Mouse (Mus musculus): ENCODE measurements at regions not wholly inside any gene's neighbourhood (a gene's known extent, or its start where the extent isn't known, plus 50 kb on each side); places are given as distances from the start of the nearest gene placed in this dataset.

DNA sequence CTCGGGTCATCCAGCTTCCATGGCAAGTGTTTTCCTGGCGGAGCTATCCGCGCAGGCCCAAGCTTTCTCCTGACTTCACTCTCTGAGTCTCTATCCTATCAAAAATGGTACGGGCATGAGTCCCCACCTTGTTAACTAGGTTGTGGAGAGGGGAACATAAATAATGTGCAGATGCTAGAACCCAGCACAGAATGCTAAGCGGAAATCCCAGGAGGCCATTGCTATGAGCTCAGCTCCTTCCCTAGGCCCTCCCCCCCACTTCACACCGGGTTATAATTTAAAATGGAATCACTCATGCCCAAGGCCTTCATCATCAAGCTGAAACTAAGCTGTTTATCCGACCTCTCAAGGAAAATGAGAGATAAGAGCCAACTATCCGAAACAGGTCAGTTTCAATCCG is 60.4 kb upstream of the Cd83 start:
- DNase-seq (ENCODE audit: low read depth, low spot score), result no peak

DNA sequence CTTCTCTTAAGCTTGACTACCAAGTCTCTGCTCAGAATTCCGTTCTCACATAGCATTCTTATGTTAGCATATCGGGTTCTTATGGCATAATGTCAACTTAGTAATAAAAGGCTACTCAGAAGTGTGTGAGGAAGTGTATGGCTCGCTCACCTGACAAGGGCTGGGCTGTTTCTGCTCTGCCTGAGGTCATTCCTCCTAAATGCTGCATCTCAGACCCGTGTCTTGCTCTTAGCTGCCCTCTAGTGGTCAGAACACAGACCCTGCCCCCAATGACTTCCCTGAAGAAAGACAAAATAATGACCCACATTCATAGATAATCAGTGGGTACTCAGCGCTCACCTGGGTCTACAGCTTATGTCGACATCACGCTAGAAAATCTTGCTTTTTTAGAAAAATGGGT is 58.9 kb upstream of the Cd83 start:
- peak; percentile 36 for DNase-seq (ENCODE audit: low read depth, low spot score)

DNA sequence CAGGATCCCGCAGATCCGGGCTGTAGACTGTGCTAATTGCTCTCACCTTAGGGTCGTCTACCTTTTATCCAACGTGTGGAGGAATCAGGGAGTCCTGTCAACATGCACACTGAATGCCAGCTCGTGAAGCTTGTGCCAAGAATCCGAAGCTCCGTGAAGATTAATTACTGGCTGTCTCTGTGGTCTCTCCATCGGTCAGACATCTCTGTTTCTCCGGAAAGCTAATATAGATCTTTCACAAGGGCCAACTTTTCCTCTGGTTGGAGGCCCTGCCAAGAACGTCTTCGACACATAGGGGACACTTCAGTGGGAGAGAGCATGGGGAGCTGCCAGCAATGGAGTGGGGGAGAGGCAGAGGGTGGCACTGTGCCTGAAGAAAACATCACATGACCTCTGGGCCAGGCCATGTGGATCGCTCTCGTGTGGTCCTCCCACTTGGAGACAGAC is 57.7 kb upstream of the Cd83 start:
- DNase-seq (ENCODE audit: low read depth, low spot score), result no peak

DNA sequence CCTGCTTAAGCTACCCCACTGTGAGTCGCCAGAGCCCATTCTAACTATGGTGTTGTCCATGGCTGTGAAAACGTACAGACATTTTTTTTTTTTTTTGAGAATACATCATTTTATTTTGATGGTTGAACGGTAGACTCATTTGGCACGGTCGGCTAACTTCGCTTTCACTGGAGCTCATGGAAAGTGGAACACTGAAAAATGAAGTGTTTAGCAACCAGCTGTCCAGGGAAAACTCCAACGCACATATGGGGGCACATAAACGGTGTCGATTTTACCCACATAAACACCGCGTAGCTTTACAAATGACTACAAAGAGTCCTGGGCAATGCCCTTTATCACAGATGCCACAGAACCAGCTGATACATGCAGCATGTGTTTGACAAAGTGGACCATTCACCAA is 55.0 kb upstream of the Cd83 start:
- no peak for DNase-seq (ENCODE audit: low read depth, low spot score)

DNA sequence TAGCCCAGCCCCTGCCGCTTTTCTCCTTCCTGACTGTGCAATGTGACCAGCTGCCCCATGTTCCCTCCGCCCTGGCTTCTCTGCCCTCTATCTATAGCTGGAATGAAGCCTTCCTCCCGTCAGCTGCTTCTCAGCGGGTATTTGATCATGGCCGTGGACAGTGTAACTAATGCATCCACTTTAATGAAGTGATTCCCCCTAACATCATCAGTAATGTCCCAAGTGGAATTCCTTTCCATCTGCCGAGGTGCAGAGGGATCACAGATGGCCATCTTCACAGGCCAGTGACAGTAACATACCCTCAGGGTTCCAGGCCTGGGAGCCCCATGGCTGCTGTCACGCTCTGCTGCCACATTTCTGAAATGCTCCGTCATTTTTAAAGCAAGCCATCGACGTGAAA is 51.5 kb upstream of the Cd83 start:
- DNase-seq (ENCODE audit: low read depth, low spot score), result no peak

DNA sequence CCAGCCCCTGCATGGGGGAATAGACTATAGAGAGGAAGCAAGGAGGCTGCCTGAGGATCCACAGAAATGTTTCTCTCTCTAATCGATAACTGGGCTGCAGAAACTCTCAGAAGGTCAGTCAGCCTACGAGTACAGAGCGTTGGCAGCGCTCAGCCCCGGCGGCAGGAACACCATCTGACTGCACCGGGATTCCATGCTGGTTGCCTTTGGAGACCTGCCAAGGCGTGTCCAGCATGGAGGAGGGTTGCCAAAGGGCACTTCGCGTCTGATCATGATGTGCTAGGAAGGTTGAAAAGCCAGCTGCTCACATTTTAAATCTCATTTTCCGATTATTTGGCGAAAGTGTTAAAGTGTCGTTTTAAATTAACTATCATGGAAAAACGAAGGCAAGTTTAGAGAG is 49.9 kb upstream of the Cd83 start:
- DNase-seq (ENCODE audit: low read depth, low spot score), result peak; percentile 37

Measured in retina, adult 2 months (tissue).